Mouse (Mus musculus) limb, embryonic 12.5 days (tissue): ENCODE results near the gene Kif4. TPM values are rescaled to one million over a fixed set of nuclear protein-coding genes. Genes with fewer than 3 reads are reported as not detected.
A peak's percentile ranks its signal among the peaks of the same experiment; 100 is the strongest.

Source experiments
- ATAC-seq: fragments of 200-750 bp; cut with Nextera tagmentation; 2 replicates; pipeline ENCODE4 v1.8.0; 2017; ENCODE audit warnings: low read depth, moderate TSS enrichment; ENCODE audit not compliant: insufficient number of reproducible peaks, insufficient read depth, low FRiP score, low TSS enrichment
- H3K27ac ChIP-seq: fragments of 300-500 bp; sonication (generic); 2 replicates; pipeline ENCODE4 v1.5.1; 2016; ENCODE audit warnings: mild to moderate bottlenecking, moderate library complexity
- H3K27me3 ChIP-seq: fragments of 300-500 bp; sonication (generic); 2 replicates; pipeline ENCODE4 v1.6.1; 2016; ENCODE audit warnings: mild to moderate bottlenecking, moderate library complexity
- H3K36me3 ChIP-seq: fragments of 300-500 bp; sonication (generic); 2 replicates; pipeline ENCODE4 v1.6.1; 2016; ENCODE audit warnings: mild to moderate bottlenecking, moderate library complexity
- H3K4me1 ChIP-seq: fragments of 300-500 bp; sonication (generic); replicated peaks from 2 replicates; pipeline ENCODE4 v1.6.1; 2016
- H3K4me2 ChIP-seq: fragments of 300-500 bp; sonication (generic); 2 replicates; pipeline ENCODE4 v1.6.1; 2016; ENCODE audit warnings: mild to moderate bottlenecking, moderate library complexity
- H3K4me3 ChIP-seq: fragments of 300-500 bp; sonication (generic); replicated peaks from 2 replicates; pipeline ENCODE4 v1.5.1; 2016; ENCODE audit warnings: mild to moderate bottlenecking
- H3K9ac ChIP-seq: fragments of 300-500 bp; sonication (generic); replicated peaks from 2 replicates; pipeline ENCODE4 v1.6.1; 2016; ENCODE audit warnings: mild to moderate bottlenecking, moderate library complexity
- H3K9me3 ChIP-seq: fragments of 300-500 bp; sonication (generic); 2 replicates; pipeline ENCODE4 v1.6.1; 2016; ENCODE audit warnings: mild to moderate bottlenecking, moderate library complexity
- WGBS: fragments of 180-500 bp; shearing (Covaris S2); methylation state at CpG from one replicate; pipeline ENCODE4 v1.1.7; 2016; 5-methylcytosine and 5-hydroxymethylcytosine counted together
- polyA plus RNA-seq: library from polyadenylated mRNA; unstranded; fragments of >200 nt; fragmentation: Nextera tagmentation; extraction: Ambion mirVana; gene quantifications from 2 replicates; pipeline ENCODE4 v1.2.1, GENCODE M21; 2016

Kif4 gene
- polyA plus RNA-seq, 1 experiment from 2014 or later = 39.7 TPM

DNA sequence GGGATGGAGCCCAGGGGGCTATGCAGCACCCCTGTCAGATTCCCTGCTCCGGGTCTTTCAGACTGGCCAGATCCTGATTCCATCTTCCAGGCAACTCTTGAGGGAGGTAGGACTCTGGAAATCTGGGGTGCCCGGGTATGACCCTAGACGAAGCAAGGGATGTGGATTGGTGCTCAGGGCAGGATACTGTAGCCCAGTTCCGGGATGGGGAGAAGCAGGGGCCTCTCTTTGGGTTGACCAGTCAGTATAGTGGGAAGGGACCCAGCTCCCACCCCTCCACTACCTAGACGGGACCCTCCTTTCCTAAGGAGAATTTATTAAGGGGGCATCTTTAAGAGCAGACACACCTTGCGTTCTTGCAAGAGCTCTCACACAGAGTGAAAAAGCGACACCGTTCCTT is 104.7 kb downstream of the Kif4 start:
- H3K4me2 ChIP-seq = peak overlapping the region; percentile 50
- H3K27me3 ChIP-seq = peaks cover 66% of the 10 kb centered on the region
- ATAC-seq = no peak
- peaks cover 18% of the 10 kb centered on the region for H3K36me3 ChIP-seq
- no peak overlapping the region for H3K9ac ChIP-seq
- H3K4me1 ChIP-seq = no peaks in the 10 kb centered on the region
- no peaks in the 10 kb centered on the region for H3K9me3 ChIP-seq
- no peak overlapping the region for H3K27ac ChIP-seq
- peak overlapping the region; percentile 12 for H3K4me3 ChIP-seq
- WGBS = 39% methylated on average over 8 of the region's 8 CpGs

DNA sequence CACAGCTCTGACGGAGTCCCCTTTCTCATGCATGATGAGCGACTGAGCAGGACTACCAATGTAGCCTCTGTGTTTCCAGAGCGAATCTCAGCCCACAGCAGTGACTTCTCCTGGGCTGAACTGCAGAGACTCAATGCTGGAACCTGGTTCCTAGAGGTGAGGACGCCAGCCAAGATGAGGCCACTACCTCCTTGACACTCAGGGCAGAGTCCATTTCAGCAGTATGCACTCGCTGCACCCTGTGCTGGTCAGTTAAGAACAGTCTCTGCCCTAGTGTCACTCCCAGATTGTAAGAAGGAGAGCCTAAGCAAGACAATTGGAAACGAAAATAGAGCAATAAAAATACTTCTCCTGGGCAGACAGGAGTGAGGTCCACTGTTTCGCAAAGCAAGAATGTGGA is 108.8 kb downstream of the Kif4 start:
- H3K4me1 ChIP-seq = no peaks in the 10 kb centered on the region
- H3K4me3 ChIP-seq = no peak overlapping the region
- WGBS = 71% methylated on average over 7 of the region's 7 CpGs
- no peak overlapping the region for H3K9ac ChIP-seq
- H3K4me2 ChIP-seq = no peak overlapping the region
- peaks cover 73% of the 10 kb centered on the region for H3K27me3 ChIP-seq
- no peaks in the 10 kb centered on the region for H3K9me3 ChIP-seq
- ATAC-seq = no peak
- H3K36me3 ChIP-seq = no peaks in the 10 kb centered on the region
- no peak overlapping the region for H3K27ac ChIP-seq

DNA sequence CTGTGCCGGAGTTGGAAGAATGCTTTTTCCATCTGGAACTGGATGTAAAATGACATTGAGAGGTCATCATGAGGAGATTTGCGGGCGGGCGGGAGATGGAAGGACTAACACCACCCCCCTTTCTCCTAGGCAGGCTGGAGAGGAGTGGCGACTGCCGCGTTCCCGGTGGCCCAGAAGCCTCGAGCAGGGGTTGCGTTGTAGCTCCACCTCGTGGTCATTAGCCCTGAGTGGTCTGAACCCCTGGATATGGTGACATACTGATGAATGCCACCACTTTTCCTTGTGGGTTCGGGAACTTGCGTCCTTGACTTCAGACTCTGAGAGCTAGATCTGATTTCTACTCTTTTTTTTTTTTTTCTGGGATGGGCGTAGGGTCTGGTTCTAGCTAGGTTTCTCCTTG is 113.4 kb downstream of the Kif4 start:
- H3K4me1 ChIP-seq = no peaks in the 10 kb centered on the region
- H3K4me3 ChIP-seq = peak overlapping the region; percentile 31
- WGBS = 28% methylated on average over 14 of the region's 14 CpGs
- 0 out of 2 replicates have a peak, but pooled peaks cover 6% of the 10 kb centered on the region for H3K9me3 ChIP-seq
- H3K27me3 ChIP-seq = peaks cover 42% of the 10 kb centered on the region
- H3K4me2 ChIP-seq = peak overlapping the region; percentile 58
- no peak overlapping the region for H3K27ac ChIP-seq
- ATAC-seq = 0 out of 2 replicates have a peak, but pooled peaks have one; percentile 56
- no peaks in the 10 kb centered on the region for H3K36me3 ChIP-seq
- no peak overlapping the region for H3K9ac ChIP-seq

DNA sequence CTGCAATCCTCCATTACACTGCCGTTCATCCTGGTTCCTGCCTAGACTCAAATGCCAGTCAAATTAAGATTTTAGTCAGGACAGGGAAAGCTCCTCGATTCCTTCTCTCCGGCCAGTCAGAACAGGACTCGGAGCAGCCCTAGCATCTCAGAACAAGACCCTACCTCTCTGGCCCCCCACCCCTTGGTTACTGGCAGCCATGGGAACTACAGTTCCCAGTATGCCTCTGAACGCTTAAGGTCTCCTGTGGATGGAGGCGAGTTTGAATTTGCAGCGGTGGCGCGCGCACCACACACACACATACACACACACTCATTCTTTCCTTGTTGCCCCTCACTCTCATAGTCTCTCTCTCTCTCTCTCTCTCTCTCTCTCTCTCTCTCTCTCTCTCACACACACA is 113.9 kb downstream of the Kif4 start:
- Histone ChIP-seq H3K27ac (no peak overlapping the region), H3K4me2 (peak overlapping the region; percentile 58), H3K27me3 (peaks cover 37% of the 10 kb centered on the region), H3K36me3 (no peaks in the 10 kb centered on the region), H3K4me3 (peak overlapping the region; percentile 31), H3K9me3 (0 out of 2 replicates have a peak, but pooled peaks cover 6% of the 10 kb centered on the region), H3K4me1 (no peaks in the 10 kb centered on the region), H3K9ac (no peak overlapping the region; the same call in 1 of the 2 replicates)
- 23% methylated on average over 10 of the region's 10 CpGs for WGBS
- peak; percentile 86 for ATAC-seq

DNA sequence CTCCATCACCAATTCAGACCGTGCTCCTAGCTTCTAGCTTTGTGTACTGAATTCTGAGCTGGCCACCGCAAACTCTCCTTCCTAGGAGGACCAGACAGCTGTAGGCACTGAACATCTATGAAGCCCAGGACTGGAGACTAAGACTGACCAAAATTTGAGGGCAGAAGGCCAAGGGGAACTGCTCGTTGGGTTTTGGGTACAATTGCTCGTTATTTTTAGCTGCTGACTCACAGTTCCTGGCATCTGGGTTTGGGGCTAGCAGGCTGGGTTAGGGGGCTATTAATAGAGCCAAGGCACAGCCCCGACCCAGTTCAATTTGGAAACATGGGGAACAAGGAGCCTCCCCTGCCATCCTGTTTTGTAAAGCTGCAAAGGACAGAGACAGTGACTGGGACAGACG is 115.2 kb downstream of the Kif4 start:
- Histone ChIP-seq H3K9me3 (0 out of 2 replicates have a peak, but pooled peaks cover 6% of the 10 kb centered on the region), H3K4me1 (no peaks in the 10 kb centered on the region), H3K4me3 (no peak overlapping the region), H3K27ac (no peak overlapping the region), H3K36me3 (no peaks in the 10 kb centered on the region), H3K9ac (no peak overlapping the region), H3K4me2 (no peak overlapping the region), H3K27me3 (peaks cover 34% of the 10 kb centered on the region)
- no peak for ATAC-seq
- 55% methylated on average over 6 of the region's 6 CpGs for WGBS

DNA sequence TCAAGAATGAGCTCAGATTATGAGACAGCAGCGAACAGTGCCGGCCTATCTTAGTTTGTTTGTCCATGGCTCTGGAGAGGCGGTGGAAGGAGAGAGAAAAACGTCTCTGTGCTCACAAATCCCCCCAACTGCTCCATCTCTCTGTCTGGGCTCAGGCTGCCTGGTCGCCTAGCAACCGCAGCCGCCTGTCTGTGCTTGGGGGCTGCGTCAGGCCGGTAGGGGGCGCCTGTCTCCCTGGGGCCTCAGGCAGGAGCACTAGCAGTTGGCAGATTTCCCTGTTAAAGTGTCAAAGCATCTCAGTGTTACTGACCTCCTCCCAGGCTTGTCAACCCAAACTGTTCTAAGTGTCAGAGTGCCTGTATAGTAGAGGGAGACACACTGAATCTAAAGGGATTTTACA is 116.4 kb downstream of the Kif4 start:
- Histone ChIP-seq H3K36me3 (no peaks in the 10 kb centered on the region), H3K4me3 (no peak overlapping the region), H3K4me1 (no peaks in the 10 kb centered on the region), H3K9me3 (0 out of 2 replicates have a peak, but pooled peaks cover 6% of the 10 kb centered on the region), H3K9ac (no peak overlapping the region), H3K27me3 (peaks cover 26% of the 10 kb centered on the region), H3K4me2 (no peak overlapping the region), H3K27ac (no peak overlapping the region)
- 17% methylated on average over 10 of the region's 10 CpGs for WGBS
- ATAC-seq = no peak

DNA sequence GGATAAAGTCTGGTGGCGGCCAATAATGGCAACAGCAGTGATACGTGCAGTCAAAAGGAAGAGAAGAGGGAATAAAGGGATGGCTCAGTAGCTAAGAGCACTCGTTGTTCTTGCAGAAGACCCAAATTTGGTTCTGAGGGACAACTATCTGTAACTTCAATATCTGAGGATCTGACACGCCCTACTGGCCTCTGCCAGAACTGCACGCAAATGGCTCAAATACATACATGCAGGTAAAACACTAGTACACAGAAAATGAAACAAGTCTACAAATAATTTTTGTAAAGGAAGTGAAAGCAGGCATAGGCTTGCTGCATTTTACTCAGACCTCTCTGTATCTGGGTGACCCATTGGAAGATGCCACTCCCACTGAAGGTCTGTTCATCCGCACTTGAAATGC is 140.3 kb downstream of the Kif4 start:
- Histone ChIP-seq H3K9me3 (no peaks in the 10 kb centered on the region), H3K4me1 (peaks cover 4% of the 10 kb centered on the region; the same call in 1 of the 2 replicates), H3K27ac (no peak overlapping the region), H3K36me3 (no peaks in the 10 kb centered on the region), H3K4me3 (no peak overlapping the region), H3K4me2 (no peak overlapping the region), H3K9ac (no peak overlapping the region), H3K27me3 (peaks cover 39% of the 10 kb centered on the region)
- 68% methylated on average over 6 of the region's 6 CpGs for WGBS
- no peak for ATAC-seq

DNA sequence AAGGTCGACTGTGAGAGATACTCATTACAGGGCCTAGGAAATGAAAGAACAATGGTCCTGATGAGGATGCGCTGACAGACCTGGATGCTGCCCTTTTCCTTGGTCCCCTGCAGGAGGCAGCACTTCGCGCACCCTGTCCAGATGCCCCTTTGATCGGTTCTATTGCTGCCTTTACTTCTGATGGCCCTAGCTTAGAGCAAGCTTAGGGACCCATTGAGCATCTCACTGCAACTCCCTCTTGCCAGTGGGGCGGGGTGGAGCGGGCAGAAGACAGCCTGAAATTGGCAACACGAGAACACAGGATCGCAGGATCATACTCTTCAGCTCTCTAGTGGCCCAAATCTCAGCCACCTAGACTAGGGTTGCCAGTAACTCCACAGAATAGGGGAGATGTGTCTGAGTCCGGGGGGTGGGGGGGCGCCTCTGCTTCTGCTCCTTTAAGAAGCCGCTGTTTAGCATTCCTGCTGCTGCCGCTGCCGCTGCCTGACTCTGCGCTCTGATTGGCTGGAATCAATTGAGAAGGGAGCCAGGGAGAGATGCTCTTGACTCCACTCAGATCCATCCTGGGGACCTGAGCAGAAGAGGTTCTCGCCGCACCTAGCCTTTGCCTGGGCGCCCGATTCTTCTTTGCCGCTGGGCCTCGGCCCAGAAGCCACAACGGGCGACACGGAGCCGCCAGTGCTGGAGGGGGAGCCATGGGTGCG is 141.8 kb downstream of the Kif4 start, which contains the start of gene Dlg3:
Gene Dlg3 (plus strand): TSS at position 542 of the 704 bp plus-strand sequence.
- Histone ChIP-seq H3K27me3 (peaks cover 39% of the 10 kb centered on the region), H3K27ac (no peak within 1 kb of the TSS), H3K4me1 (peaks cover 4% of the 10 kb centered on the region; the same call in 1 of the 2 replicates), H3K4me3 (peak within 1 kb of the TSS; percentile 53), H3K9ac (peak within 1 kb of the TSS; percentile 53), H3K36me3 (no peaks in the 10 kb centered on the region), H3K4me2 (peak within 1 kb of the TSS; percentile 84), H3K9me3 (no peaks in the 10 kb centered on the region)
- WGBS = 21% methylated on average over 26 of the region's 26 CpGs
- peak; percentile 42; the same call in 1 of the 2 replicates for ATAC-seq

DNA sequence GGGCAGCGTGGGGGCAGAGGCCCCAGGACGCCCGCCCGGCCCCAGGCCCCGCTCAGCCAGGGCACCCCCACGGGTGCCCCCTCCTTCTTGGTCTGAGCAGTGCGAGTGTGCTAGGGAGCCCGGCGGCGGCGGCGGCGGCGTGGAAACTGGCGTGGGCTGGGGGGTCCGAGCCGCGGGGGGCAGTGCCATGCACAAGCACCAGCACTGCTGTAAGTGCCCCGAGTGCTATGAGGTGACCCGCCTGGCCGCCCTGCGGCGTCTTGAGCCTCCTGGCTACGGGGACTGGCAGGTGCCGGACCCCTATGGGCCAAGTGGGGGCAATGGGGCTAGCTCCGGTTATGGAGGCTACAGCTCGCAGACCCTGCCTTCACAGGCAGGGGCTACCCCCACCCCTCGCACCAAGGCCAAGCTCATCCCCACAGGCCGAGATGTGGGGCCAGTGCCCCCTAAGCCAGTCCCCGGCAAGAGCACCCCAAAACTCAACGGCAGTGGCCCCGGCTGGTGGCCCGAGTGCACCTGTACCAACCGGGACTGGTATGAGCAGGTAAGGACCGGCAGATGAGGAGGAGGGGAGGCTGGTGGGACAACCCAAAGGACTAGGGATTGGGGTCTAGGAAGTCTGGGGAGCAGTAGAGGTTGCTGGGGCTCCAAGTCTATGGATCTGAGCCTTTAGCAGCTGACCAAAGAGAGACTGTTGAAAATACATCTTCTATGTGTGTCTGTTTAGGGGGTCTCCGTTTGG is 142.5 kb downstream of the Kif4 start:
- H3K9me3 ChIP-seq = no peaks in the 10 kb centered on the region
- H3K27ac ChIP-seq = no peak overlapping the region
- WGBS = 34% methylated on average over 21 of the region's 36 CpGs
- H3K27me3 ChIP-seq = peaks cover 39% of the 10 kb centered on the region
- peak overlapping the region; percentile 84 for H3K4me2 ChIP-seq
- peaks cover 4% of the 10 kb centered on the region; the same call in 1 of the 2 replicates for H3K4me1 ChIP-seq
- peak overlapping the region; percentile 53 for H3K9ac ChIP-seq
- peak; percentile 56; the same call in 1 of the 2 replicates for ATAC-seq
- peak overlapping the region; percentile 53 for H3K4me3 ChIP-seq
- no peaks in the 10 kb centered on the region for H3K36me3 ChIP-seq

DNA sequence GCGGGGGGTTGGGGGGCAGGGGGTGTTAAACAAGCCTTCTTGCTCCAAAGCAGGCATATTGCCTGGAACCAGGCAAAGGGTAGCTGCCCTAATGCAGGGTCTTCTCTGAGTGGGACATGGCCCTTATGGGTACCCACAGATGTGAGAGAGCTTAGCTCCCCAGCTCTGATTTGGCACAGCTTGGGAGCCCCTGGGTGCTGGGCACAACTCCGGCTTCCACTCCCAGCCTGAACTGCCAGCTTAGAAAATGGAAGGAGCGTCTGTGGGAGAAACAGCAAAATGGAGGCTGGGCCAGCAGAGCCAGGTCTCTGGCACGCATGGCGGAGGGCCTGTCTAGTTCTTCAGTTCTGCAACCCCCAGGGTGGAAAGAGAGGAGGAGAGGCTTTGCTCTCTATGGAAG is 143.7 kb downstream of the Kif4 start:
- Histone ChIP-seq H3K9me3 (no peaks in the 10 kb centered on the region), H3K4me1 (peaks cover 4% of the 10 kb centered on the region; the same call in 1 of the 2 replicates), H3K4me2 (no peak overlapping the region), H3K27me3 (peaks cover 39% of the 10 kb centered on the region), H3K9ac (no peak overlapping the region), H3K4me3 (no peak overlapping the region), H3K27ac (no peak overlapping the region), H3K36me3 (no peaks in the 10 kb centered on the region)
- no peak for ATAC-seq
- 83% methylated on average over 5 of the region's 5 CpGs for WGBS

DNA sequence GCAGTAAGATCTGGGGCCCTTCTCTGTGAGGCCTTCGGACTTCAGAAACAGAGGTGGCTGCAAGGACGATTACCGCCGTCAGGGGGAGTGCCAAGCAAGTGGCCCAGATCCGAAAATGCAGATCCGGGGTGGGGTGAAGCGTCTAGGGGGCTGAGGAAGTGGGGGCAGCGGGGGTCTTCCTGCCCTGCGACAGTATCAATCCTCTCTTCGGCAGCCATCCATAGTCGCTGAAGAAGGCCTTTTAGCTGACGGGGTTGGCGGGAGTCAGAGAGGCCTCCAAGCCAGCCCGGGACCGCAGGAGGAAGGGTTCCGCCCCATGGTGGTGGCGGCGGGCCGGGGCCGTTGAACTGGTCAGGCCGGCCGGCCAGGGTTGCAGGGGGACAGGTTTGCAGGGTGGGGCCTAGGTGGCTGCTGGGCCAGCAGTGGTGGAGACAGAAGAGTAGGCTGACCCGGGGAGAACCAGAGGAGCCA is 148.8 kb downstream of the Kif4 start:
- H3K36me3 ChIP-seq = no peaks in the 10 kb centered on the region
- WGBS = 13% methylated on average over 23 of the region's 23 CpGs
- H3K4me3 ChIP-seq = peak overlapping the region; percentile 44
- H3K27me3 ChIP-seq = peaks cover 25% of the 10 kb centered on the region
- peaks cover 3% of the 10 kb centered on the region for H3K4me1 ChIP-seq
- H3K4me2 ChIP-seq = peak overlapping the region; percentile 55
- no peak for ATAC-seq
- no peaks in the 10 kb centered on the region for H3K9me3 ChIP-seq
- H3K27ac ChIP-seq = no peak overlapping the region
- peak overlapping the region; percentile 69 for H3K9ac ChIP-seq
